Mouse (Mus musculus): ENCODE measurements at regions not wholly inside any gene's neighbourhood (a gene's known extent, or its start where the extent isn't known, plus 50 kb on each side); places are given as distances from the start of the nearest gene placed in this dataset.

- DNase-seq (ENCODE audit: low spot score) = no peak
Measured at GRCm38 (mm10) chr13:119140436-119140835, 288.0 kb upstream of the Paip1 start.

- DNase-seq (ENCODE audit: low spot score) = peak; percentile 8
Measured at GRCm38 (mm10) chr13:119143351-119143750, 285.1 kb upstream of the Paip1 start.

GRCm38 (mm10) chr13:119145713-119146112 lies 282.7 kb upstream of the Paip1 start:
- DNase-seq (ENCODE audit: low spot score) = no peak

GRCm38 (mm10) chr13:119147701-119148100 lies 280.7 kb upstream of the Paip1 start:
- no peak for DNase-seq (ENCODE audit: low spot score)

- no peak for DNase-seq (ENCODE audit: low spot score)
Measured at GRCm38 (mm10) chr13:119149141-119149540, 279.3 kb upstream of the Paip1 start.

- DNase-seq (ENCODE audit: low spot score) = no peak
Measured at GRCm38 (mm10) chr13:119150847-119151548, 277.4 kb upstream of the Paip1 start.

GRCm38 (mm10) chr13:119177753-119178152 lies 250.6 kb upstream of the Paip1 start:
- no peak for DNase-seq (ENCODE audit: low spot score)

GRCm38 (mm10) chr13:119178212-119178611 lies 250.2 kb upstream of the Paip1 start:
- no peak for DNase-seq (ENCODE audit: low spot score)

- DNase-seq (ENCODE audit: low spot score) = no peak
Measured at GRCm38 (mm10) chr13:119179157-119179920, 249.1 kb upstream of the Paip1 start.

- no peak for DNase-seq (ENCODE audit: low spot score)
Measured at GRCm38 (mm10) chr13:119184322-119184877, 244.0 kb upstream of the Paip1 start.

- no peak for DNase-seq (ENCODE audit: low spot score)
Measured at GRCm38 (mm10) chr13:119185567-119186143, 242.7 kb upstream of the Paip1 start.

GRCm38 (mm10) chr13:119231556-119231955 lies 196.8 kb upstream of the Paip1 start:
- no peak for DNase-seq (ENCODE audit: low spot score)

GRCm38 (mm10) chr13:119232100-119233029 lies 196.0 kb upstream of the Paip1 start:
- DNase-seq (ENCODE audit: low spot score) = no peak

- DNase-seq (ENCODE audit: low spot score) = no peak
Measured at GRCm38 (mm10) chr13:119233030-119233385, 195.4 kb upstream of the Paip1 start.

GRCm38 (mm10) chr13:119233869-119234268 lies 194.5 kb upstream of the Paip1 start:
- no peak for DNase-seq (ENCODE audit: low spot score)

- no peak for DNase-seq (ENCODE audit: low spot score)
Measured at GRCm38 (mm10) chr13:119242358-119242757, 186.0 kb upstream of the Paip1 start.

- no peak for DNase-seq (ENCODE audit: low spot score)
Measured at GRCm38 (mm10) chr13:119247101-119247500, 181.3 kb upstream of the Paip1 start.

GRCm38 (mm10) chr13:119252006-119252405 lies 176.4 kb upstream of the Paip1 start:
- DNase-seq (ENCODE audit: low spot score) = no peak

- DNase-seq (ENCODE audit: low spot score) = no peak
Measured at GRCm38 (mm10) chr13:119256350-119256749, 172.1 kb upstream of the Paip1 start.

GRCm38 (mm10) chr13:119258515-119258914 lies 169.9 kb upstream of the Paip1 start:
- DNase-seq (ENCODE audit: low spot score) = no peak

GRCm38 (mm10) chr13:119263561-119263960 lies 164.8 kb upstream of the Paip1 start:
- no peak for DNase-seq (ENCODE audit: low spot score)

Data from embryo, embryonic 10.5 days (tissue).